Comparison of ENCODE assay signal across 9 mouse cellular contexts in genomic region chr5:150600554-150601440, GRCm38 (mm10). TPM values are rescaled to one million over a fixed set of nuclear protein-coding genes. Genes with fewer than 3 reads are reported as not detected.
DNase-seq lines count a peak whose midpoint lies in the region; ATAC-seq and TF ChIP-seq lines count a peak whose summit lies in the region.
"Had no signal": no experiment of that assay in that cellular context is flagged by ENCODE, and none has a peak within 500 bp of the region (broad histone marks: within the 10 kb centered on the region; RNA-seq: fewer than 3 reads in every experiment).

No protein-coding gene starts in this region.

- no peak overlapping the region for H3K4me2 ChIP-seq in heart, embryonic 12.5 days
- no peak overlapping the region for H3K4me2 ChIP-seq in hindbrain, embryonic 15.5 days
- no peak overlapping the region for H3K4me2 ChIP-seq in neural tube, embryonic 12.5 days (replicated peaks)

- DNase-seq in heart, adult 8-10 months (ENCODE audit: low spot score) = peak; percentile 17
- DNase-seq in adrenal gland, adult 2 months = peak; percentile 82
- DNase-seq in gastrocnemius, postnatal 36 days = no peak
- no peak for DNase-seq in left cerebral cortex, adult 2 months (ENCODE audit: extremely low spot score in 1 of 2, low spot score in 2 of 2)
- no peak for DNase-seq in embryo, embryonic 11 days

- H3K9me3 ChIP-seq in heart, embryonic 12.5 days (replicated peaks) = no peaks in the 10 kb centered on the region
- H3K9me3 ChIP-seq in hindbrain, embryonic 15.5 days = no peaks in the 10 kb centered on the region
- no peaks in the 10 kb centered on the region for H3K9me3 ChIP-seq in neural tube, embryonic 12.5 days

- no peak for TF ChIP-seq CTCF in left cerebral cortex, adult 2 months (IDR thresholded peaks at IDR 0.05)

- ATAC-seq in heart, embryonic 12.5 days (ENCODE audit: insufficient number of reproducible peaks, low FRiP score) = no peak
- no peak for ATAC-seq in hindbrain, embryonic 15.5 days (ENCODE audit: low FRiP score, low read depth)
- ATAC-seq in neural tube, embryonic 12.5 days (ENCODE audit: low FRiP score, low read depth) = peak; percentile 48; the same call in 1 of the 2 replicates

- no peak overlapping the region for H3K9ac ChIP-seq in heart, embryonic 12.5 days
- no peak overlapping the region for H3K9ac ChIP-seq in hindbrain, embryonic 15.5 days
- no peak overlapping the region for H3K9ac ChIP-seq in neural tube, embryonic 12.5 days
- H3K9ac ChIP-seq: liver, embryonic 14.5 days had no signal

- WGBS in heart, embryonic 12.5 days = 70% methylated on average over 20 of the region's 20 CpGs
- 73% methylated on average over 20 of the region's 20 CpGs for WGBS in hindbrain, embryonic 15.5 days
- 71% methylated on average over 20 of the region's 20 CpGs for WGBS in neural tube, embryonic 12.5 days

- H3K36me3 ChIP-seq in heart, embryonic 12.5 days = peaks cover 5% of the 10 kb centered on the region
- no peaks in the 10 kb centered on the region for H3K36me3 ChIP-seq in hindbrain, embryonic 15.5 days
- no peaks in the 10 kb centered on the region for H3K36me3 ChIP-seq in neural tube, embryonic 12.5 days

- peaks cover 12% of the 10 kb centered on the region for H3K4me1 ChIP-seq in heart, embryonic 12.5 days (replicated peaks)
- H3K4me1 ChIP-seq in hindbrain, embryonic 15.5 days (replicated peaks) = peaks cover 7% of the 10 kb centered on the region
- H3K4me1 ChIP-seq in neural tube, embryonic 12.5 days = peaks cover 21% of the 10 kb centered on the region; the same call in 1 of the 2 replicates

- H3K4me3 ChIP-seq in heart, embryonic 12.5 days = no peak overlapping the region
- no peak overlapping the region for H3K4me3 ChIP-seq in hindbrain, embryonic 15.5 days
- H3K4me3 ChIP-seq in neural tube, embryonic 12.5 days = no peak overlapping the region
- H3K4me3 ChIP-seq in left cerebral cortex, adult 2 months = no peak overlapping the region

- H3K27me3 ChIP-seq in heart, embryonic 12.5 days (replicated peaks) = 0 out of 2 replicates have a peak, but pooled peaks cover 9% of the 10 kb centered on the region
- H3K27me3 ChIP-seq in hindbrain, embryonic 15.5 days = peaks cover 7% of the 10 kb centered on the region
- H3K27me3 ChIP-seq in neural tube, embryonic 12.5 days (replicated peaks) = peaks cover 7% of the 10 kb centered on the region

- intact Hi-C loops in gastrocnemius, postnatal 36 days (cut with DNase I) = no loop called here
- intact Hi-C loops in left cerebral cortex, adult 2 months (cut with DNase I) = no loop called here

- H3K27ac ChIP-seq in heart, embryonic 12.5 days (ENCODE audit: poor library complexity, severe bottlenecking) = no peak overlapping the region
- peak overlapping the region; percentile 67 for H3K27ac ChIP-seq in hindbrain, embryonic 15.5 days (replicated peaks)
- no peak overlapping the region for H3K27ac ChIP-seq in neural tube, embryonic 12.5 days
- no peak overlapping the region for H3K27ac ChIP-seq in left cerebral cortex, adult 2 months
- H3K27ac ChIP-seq: liver, embryonic 14.5 days had no signal

RNA-seq across cellular contexts. Expression of gene N4bp2l1, which starts 3.8 kb away (rescaled TPM):
- 1 to 10 TPM; 2.9 to 5.8 (median 3.2) TPM for total RNA-seq in heart, adult 8-10 months (2022)
- polyA plus RNA-seq in heart, embryonic 12.5 days (2016; fragmentation: Nextera tagmentation; extraction: Ambion mirVana) = 2.7 and 2.8 TPM in 2 replicates
- total RNA-seq in adrenal gland, adult 2 months (2021) = 10 to 100 TPM; 28.2 to 32.7 TPM
- 20.1 and 23.7 TPM in 2 replicates for polyA plus RNA-seq in adrenal gland, adult 2 months (2012; rRNA removed)
- polyA plus RNA-seq in hindbrain, embryonic 15.5 days (2015; fragmentation: Nextera tagmentation; extraction: Ambion mirVana) = 16.3 and 16.5 TPM in 2 replicates
- 4.6 and 4.9 TPM in 2 replicates for polyA plus RNA-seq in neural tube, embryonic 12.5 days (2016; fragmentation: Nextera tagmentation; extraction: Ambion mirVana)
- 1 to 10 TPM; 3.1 to 3.2 TPM for total RNA-seq in gastrocnemius, postnatal 36 days (2021)
- total RNA-seq in left cerebral cortex, adult 2 months (2021) = 10 to 100 TPM; 60.5 to 63.5 TPM

Comparison
In these comparisons a context has a peak if more than half of its experiments do, and no peak if none do; other contexts are left out.
1. DNase-seq: peak in heart, adult 8-10 months (single experiment) and adrenal gland, adult 2 months (single experiment); none in gastrocnemius, postnatal 36 days (0 of 2), left cerebral cortex, adult 2 months (0 of 2) and embryo, embryonic 11 days (single experiment).
2. RNA of gene N4bp2l1, which starts 3.8 kb away (total RNA-seq): 60.5 to 63.5 TPM in left cerebral cortex, adult 2 months and 28.2 to 32.7 TPM in adrenal gland, adult 2 months; 2.9 to 5.8 TPM in heart, adult 8-10 months and 3.1 to 3.2 TPM in gastrocnemius, postnatal 36 days; every median in the first group is over 4 times any median in the second.